Mouse (Mus musculus) olfactory bulb, adult 2 months (tissue): ENCODE data around the gene Dynlrb1.

Experiments
- CTCF ChIP-seq: fragments of 200-500 bp; IDR thresholded peaks from 2 replicates; pipeline ENCODE4 v1.5.1; 2012; ENCODE audit warnings: low read depth, mild to moderate bottlenecking, low read length, moderate library complexity; ENCODE audit not compliant: insufficient read depth
- POLR2A ChIP-seq: fragments of 200-500 bp; IDR thresholded peaks from 2 replicates; pipeline ENCODE4 v1.6.1; 2012; ENCODE audit warnings: mild to moderate bottlenecking, low read depth, low read length, moderate library complexity; ENCODE audit not compliant: insufficient read depth

DNA sequence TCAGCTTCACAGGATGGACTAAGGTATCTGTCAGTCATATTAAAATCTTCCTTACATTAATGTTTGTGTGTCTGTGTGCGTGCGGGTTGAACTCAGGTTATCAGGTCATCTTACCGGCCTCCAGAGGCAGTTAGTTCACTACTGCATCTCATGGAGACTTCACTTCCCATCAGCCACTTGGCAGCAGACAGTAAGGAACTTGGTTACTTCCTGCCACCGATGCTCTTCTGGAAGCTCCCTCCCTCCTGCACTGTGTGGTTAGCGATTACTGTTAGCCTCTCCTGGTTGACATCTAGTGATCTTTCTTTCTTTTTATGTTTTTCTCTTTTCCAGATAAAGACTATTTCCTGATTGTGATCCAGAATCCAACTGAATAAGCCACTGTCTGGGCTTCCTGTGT, 13.3 kb downstream of the Dynlrb1 start:
- TF ChIP-seq POLR2A (no peak), CTCF (no peak)
